Mouse (Mus musculus) CD8-positive naive resting alpha-beta T cell, adult 2 months (primary cell): Measurements from ENCODE around the gene Fam222b.
"Not testable (repeated sequence)": the region's sequence is repeated elsewhere in the genome, so short reads cannot be mapped to it uniquely, and the experiment has no call there.

ENCODE experiments used
- DNase-seq, 2 experiments: peaks; one replicate each; pipeline ENCODE4 v3.0.0; 2022; ENCODE audit warnings: low read depth in 2 of 2, low spot score in 2 of 2

The Fam222b gene

GRCm38 (mm10) chr11:78134344-78134743 is 39.9 kb downstream of the Fam222b start:
- DNase-seq: no peak

- DNase-seq: not testable (repeated sequence)
Measured at GRCm38 (mm10) chr11:78135314-78135713, 40.9 kb downstream of the Fam222b start.

DNA sequence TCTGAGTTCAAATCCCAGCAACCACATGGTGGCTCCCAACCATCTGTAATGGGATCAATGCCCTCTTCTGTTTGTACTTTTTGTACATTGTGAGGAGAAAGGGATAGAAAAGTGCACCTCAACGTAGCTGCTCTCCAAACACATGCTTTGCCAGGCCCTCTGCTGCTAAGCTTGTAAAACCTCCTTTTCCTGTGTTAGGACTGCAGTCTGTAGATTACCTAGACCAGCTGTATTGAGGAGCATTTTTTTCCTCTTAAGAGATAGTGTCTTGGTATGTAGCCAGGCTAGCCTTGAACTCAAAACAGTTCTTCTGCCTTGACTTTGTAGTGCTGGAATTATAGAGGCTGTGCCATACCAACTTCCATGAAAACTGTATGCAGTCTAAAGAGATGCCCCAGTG is 41.7 kb downstream of the Fam222b start:
- no peak for DNase-seq

- DNase-seq: no peak
Measured at GRCm38 (mm10) chr11:78137584-78137983, 43.1 kb downstream of the Fam222b start.

DNA sequence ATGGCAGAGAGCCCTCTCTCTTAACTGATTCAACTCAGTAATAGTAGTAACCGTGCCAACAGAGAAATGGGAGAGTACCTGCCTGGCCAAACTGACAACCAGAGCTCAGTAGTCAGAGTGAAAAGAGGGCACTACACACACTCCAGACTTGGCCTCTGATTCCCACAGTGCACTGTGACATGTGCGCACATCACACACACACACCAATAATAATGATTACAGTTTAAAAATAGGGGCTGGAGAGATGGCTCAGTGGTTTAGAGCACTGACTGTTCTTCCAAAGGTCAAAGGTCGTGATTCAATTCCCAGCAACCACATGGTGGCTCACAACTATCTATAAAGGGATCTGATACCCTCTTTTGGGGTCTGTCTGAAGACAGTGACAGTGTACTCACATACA is 43.6 kb downstream of the Fam222b start:
- DNase-seq: no peak

- no peak for DNase-seq
Measured at GRCm38 (mm10) chr11:78140665-78141064, 46.2 kb downstream of the Fam222b start.

- DNase-seq: no peak
Measured at GRCm38 (mm10) chr11:78143520-78143919, 49.1 kb downstream of the Fam222b start.

GRCm38 (mm10) chr11:78146168-78146567 is 51.7 kb downstream of the Fam222b start:
- DNase-seq: no peak

DNA sequence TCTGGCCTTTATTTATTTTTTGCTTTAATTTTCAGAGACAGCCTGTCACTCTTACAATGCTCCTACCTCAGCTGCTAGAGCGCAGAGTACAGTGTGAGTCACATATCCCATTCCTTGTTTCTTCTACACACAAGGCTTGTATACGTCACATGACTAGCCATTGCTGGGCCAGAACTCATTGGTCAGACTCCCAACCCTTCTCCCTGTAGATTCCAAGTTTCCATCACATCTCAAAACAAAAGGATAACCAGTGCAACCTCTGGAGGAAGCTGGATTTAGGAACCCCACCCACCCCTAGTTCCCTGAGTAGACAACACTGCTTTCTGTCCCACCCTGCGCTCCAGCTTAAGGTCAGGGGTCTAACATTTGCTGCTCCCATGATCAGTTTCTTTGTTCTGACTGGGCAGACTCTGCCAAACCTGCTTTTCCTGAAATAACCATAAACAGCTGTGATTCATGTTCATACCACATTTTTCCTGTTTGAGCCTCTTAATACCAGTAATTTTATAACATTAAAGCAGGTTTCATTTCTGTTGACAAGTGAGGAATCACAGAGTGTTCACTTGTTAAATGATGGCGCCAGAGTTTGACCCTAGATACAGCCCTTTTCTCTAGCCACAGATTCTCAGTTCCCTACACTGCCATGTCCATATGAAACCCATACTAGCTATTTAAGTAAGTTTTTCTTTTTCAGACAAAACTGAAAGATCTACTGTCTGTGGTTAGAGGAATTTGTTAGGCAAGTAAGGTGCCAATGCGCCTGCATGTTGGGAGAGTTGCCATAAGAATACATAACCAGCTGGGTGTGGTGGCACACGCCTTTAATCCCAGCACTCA is 52.5 kb downstream of the Fam222b start:
- DNase-seq: no peak

DNA sequence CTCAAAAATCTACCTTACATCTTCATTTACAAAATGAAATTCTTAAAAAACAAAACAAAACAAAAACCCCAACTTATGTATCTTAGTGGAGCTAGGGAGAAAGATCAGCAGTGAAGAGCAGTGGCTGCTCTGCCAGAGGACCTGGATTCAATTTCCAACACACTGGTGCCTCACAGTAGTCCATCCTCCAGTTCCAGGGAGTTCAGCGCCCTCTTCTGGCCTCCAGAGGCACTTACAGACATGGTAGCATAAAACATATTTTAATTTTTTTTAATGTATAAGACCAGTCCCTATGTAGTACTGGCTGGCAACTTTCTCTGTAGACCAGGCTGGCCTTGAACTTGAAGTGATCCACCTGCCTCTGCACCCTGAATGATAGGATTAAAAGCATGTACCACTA is 56.7 kb downstream of the Fam222b start:
- DNase-seq: no peak

GRCm38 (mm10) chr11:78152299-78153231 is 58.1 kb downstream of the Fam222b start:
- DNase-seq: no peak

DNA sequence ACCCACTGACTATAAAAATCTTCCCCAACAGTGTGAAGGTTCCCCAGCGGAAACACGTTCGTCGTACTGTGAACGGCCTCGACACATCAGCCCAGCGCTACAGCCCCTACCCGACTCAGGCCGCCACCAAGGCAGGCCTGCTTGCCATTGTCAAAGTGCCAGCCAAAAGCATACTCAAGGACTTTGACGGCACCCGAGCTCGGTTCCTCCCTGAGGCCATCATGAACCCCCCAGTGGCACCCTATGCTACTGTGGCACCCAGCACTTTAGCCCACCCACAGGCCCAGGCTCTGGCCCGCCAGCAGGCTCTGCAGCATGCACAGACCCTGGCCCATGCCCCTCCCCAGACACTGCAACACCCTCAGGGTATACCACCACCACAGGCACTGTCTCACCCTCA is 59.3 kb downstream of the Fam222b start:
- DNase-seq: no peak

- no peak for DNase-seq
Measured at GRCm38 (mm10) chr11:78155674-78156073, 61.2 kb downstream of the Fam222b start.

GRCm38 (mm10) chr11:78156156-78156699 is 61.8 kb downstream of the Fam222b start:
- no peak for DNase-seq

GRCm38 (mm10) chr11:78159096-78159495 is 64.6 kb downstream of the Fam222b start:
- DNase-seq: peak; percentile 78 to 88

GRCm38 (mm10) chr11:78159557-78159956 is 65.1 kb downstream of the Fam222b start:
- no peak for DNase-seq

DNA sequence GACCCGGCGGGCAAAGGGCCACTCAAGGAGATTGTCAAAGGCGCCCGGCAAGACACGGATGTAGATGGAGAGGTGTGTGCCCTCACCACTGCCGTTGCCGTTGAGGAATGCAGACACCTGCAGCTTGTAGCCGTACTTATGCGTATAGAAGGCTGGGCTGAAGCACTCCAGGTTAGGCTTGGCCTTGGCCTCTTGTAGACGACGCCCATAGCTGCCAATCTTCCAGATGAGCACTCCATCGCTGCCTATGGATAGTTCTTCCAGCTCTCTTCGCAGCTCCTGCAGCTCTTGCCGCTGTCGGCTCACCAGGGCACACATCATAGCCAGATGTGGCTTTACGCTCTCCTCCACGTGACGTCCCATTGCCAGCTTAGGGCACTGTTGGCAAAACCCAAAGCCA is 65.7 kb downstream of the Fam222b start:
- no peak for DNase-seq

DNA sequence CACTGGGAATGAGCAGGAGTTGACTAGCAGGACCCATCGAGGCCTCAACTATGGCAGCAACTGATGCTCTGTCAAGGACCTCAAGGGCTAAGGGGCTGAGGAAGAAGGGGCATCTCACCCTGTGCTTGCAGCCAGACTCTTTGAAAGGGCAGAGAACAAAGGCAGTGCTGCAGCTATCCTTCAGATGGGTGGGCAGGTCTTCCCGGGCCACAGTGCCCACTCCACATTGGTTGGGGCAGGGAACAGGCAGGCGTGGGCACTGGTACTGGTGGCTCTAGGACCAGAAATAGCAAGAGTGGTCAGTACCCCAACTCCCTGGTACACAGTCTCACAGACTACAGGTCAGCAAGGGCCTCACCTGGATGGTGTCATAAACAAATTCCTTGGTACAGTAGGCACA is 66.2 kb downstream of the Fam222b start:
- DNase-seq: no peak

- DNase-seq: no peak
Measured at GRCm38 (mm10) chr11:78161169-78161568, 66.7 kb downstream of the Fam222b start.

DNA sequence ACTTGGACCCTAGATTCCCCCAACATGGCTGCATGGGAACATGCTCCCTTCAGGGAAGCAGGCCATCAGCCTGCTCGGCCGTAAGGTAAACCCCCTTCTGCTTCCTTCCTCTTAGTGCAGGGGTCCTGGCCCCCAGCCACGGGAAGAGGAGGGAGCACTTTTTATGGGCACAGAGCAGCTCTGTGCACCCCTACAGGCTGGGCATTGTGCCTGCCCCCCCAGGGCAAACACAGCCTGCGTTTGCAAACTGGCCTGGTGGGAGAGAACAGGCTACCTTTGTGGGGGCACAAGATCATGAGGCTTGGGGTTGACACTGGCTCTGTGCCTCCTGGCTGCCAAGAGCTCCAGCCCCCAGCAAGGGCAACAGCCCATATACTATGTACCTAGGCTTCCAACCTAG is 67.5 kb downstream of the Fam222b start:
- DNase-seq: no peak

GRCm38 (mm10) chr11:78162504-78162903 is 68.0 kb downstream of the Fam222b start:
- DNase-seq: no peak

- DNase-seq: no peak
Measured at GRCm38 (mm10) chr11:78163045-78163444, 68.6 kb downstream of the Fam222b start.
